Mouse (Mus musculus) cortical plate, adult 2 months (tissue): Measurements from ENCODE around the gene Psme4.

Source experiments
- CTCF ChIP-seq: fragments of 200-500 bp; IDR thresholded peaks from 2 replicates; pipeline ENCODE4 v1.5.1; 2011; ENCODE audit warnings: mild to moderate bottlenecking, control low read depth, low read length; ENCODE audit not compliant: insufficient read depth; ENCODE audit errors: extremely low read depth
- POLR2A ChIP-seq: fragments of 200-500 bp; IDR thresholded peaks from 2 replicates; pipeline ENCODE4 v1.6.1; 2011; ENCODE audit warnings: mild to moderate bottlenecking, low read length, control low read depth; ENCODE audit not compliant: insufficient read depth; ENCODE audit errors: extremely low read depth

DNA sequence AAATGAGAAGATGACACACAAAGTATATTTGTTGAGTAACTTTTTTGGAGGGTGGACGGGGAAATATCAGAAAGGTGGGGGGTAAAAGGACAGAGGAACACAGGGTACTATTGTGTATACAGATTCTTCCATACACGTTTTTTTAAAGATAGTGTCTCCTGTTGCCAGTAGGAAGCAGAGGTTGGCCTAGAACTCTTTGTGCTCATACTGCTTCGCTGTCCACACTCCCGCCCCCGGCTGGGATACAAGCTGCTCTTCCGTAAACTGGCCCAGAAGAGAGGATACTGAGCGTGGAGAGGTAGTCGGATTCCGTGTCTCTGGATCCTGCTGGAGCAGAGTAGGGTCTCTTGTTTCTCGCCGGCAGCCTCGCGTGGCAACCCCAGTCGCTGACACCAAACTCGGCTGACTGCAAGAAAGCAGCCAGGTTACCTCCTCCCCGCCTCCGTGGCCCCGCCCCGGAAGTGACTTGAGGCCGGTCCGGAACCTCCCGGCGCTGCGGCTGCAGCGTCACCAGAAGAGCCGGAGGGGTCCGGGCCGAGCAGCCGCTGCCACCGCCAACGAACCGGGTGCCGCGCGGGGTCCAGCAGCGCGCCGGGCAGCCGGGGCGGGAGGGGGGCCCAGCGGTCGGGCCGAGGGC is at the start of gene Psme4:
- TF ChIP-seq POLR2A (peak; percentile 90), CTCF (no peak)
